Mouse (Mus musculus) cerebellum, adult (tissue): Measurements from ENCODE around the gene Vmn1r81.

Source experiments
- ATAC-seq: cut with Nextera tagmentation; 2 replicates; pipeline ENCODE4 v1.9.2; 2017; ENCODE audit warnings: mild to moderate bottlenecking, moderate library complexity, mixed read lengths; ENCODE audit not compliant: insufficient number of reproducible peaks, low FRiP score, low TSS enrichment

Vmn1r81 gene

GRCm38 (mm10) chr7:12268169-12268568 lies at the start of gene Vmn1r81:
Gene Vmn1r81 (minus strand): TSS chr7:12268269.
- ATAC-seq, result no peak

GRCm38 (mm10) chr7:12300130-12300529 lies 32.1 kb upstream of the Vmn1r81 start, which contains the start of gene Vmn1r82:
Gene Vmn1r82 (plus strand): TSS chr7:12300430.
- no peak for ATAC-seq

- ATAC-seq, result no peak
Observed at GRCm38 (mm10) chr7:12204141-12204540, 63.9 kb downstream of the Vmn1r81 start.
